Mouse (Mus musculus) testis, adult 2 months (tissue): ENCODE data around the gene Cep85l.

Experiments
- CTCF ChIP-seq: fragments of 200-500 bp; IDR thresholded peaks from 2 replicates; pipeline ENCODE4 v1.5.1; 2012; ENCODE audit warnings: low read depth, mild to moderate bottlenecking, inconsistent platforms, low read length, moderate library complexity; ENCODE audit not compliant: control insufficient read depth, insufficient read depth, insufficient replicate concordance
- POLR2A ChIP-seq: fragments of 200-500 bp; IDR thresholded peaks from 2 replicates; pipeline ENCODE4 v1.6.1; 2012; ENCODE audit warnings: low read depth, mild to moderate bottlenecking, inconsistent platforms, low read length, moderate library complexity; ENCODE audit not compliant: control insufficient read depth

DNA sequence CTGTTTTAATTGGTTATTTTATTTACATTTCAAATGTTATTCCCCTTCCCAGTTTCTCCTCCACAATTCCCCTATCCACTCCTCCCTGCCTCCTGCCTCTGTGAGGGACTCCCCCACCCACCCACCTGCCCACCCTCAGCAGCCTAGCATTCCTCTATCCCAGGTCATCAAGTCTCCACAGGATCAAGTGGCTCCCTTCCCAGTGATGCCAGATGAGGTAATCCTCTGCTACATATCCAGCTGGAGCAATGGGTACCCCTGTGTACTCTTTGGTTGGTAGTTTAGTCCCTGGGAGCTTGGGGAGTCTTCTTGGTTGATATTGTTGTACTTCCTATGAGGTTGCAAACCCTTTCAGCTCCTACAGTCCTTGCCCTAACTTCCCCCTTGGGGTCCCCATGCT is 107.5 kb downstream of the Cep85l start:
- TF ChIP-seq POLR2A: no peak
- TF ChIP-seq CTCF: no peak
